Mouse (Mus musculus) Patski (cell line): ENCODE results near the gene Sema3b. TPM values are rescaled to one million over a fixed set of nuclear protein-coding genes. Genes with fewer than 3 reads are reported as not detected.
A peak's percentile ranks its signal among the peaks of the same experiment; 100 is the strongest.

ENCODE experiments used
- ATAC-seq: fragments of 100-300 bp; one replicate; pipeline ENCODE4 v1.8.0; 2021
- CTCF ChIA-PET: fragments of 350-600 bp; sonication (Branson Sonifier 250); formaldehyde crosslinking; loops from one replicate; lab custom pipeline; 2022; ENCODE audit warnings: inconsistent platforms; lab: Charles Lee
- POLR2A ChIA-PET: fragments of 350-600 bp; sonication (Branson Sonifier 250); formaldehyde crosslinking; loops from one replicate; lab custom pipeline; 2022; ENCODE audit warnings: antibody characterized with exemption, inconsistent platforms; lab: Charles Lee
- DNase-seq: peaks from one replicate; pipeline ENCODE4 v3.0.0-alpha.2; 2011; ENCODE audit warnings: low read depth, low spot score
- H3K27me3 ChIP-seq: fragments of 371-371 bp; one replicate; pipeline ENCODE4 v1.5.1; 2021
- CTCF ChIP-seq: fragments of 100-300 bp; IDR thresholded peaks from one replicate; pipeline ENCODE4 v1.5.1; 2021
- in situ Hi-C: fragments of 300-500 bp; cut with MboI; formaldehyde crosslinking; loops from 3 replicates; pipeline ENCODE4 v1.11.1; 2018; ENCODE audit warnings: low pct_unique_long_range_greater_than_20kb, mixed read lengths
- polyA plus RNA-seq: library from polyadenylated mRNA; unstranded; gene quantifications from one replicate; pipeline ENCODE4 v1.2.3, GENCODE M21; 2021

Sema3b gene
- polyA plus RNA-seq, 1 experiment from 2014 or later = 39.1 TPM

DNA sequence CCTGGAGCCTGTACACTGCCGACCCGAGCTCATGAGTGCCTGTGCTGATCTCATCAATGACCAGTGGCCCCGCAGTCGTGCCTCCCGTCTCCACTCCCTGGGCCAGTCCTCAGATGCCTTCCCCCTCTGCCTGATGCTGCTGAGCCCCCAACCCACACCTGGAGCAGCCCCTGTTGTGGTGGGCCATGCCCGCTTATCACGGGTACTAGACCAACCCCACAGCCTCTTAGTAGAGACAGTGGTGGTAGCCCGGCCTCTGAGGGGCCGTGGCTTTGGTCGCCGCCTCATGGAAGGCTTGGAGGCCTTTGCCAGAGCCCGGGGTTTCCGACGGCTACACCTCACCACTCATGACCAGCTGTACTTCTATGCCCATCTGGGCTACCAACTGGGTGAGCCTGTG is 25.9 kb downstream of the Sema3b start:
- no peak for ATAC-seq
- POLR2A ChIA-PET = no interaction called here
- in situ Hi-C loops = no loop called here
- TF ChIP-seq CTCF = no peak
- CTCF ChIA-PET = no interaction called here
- DNase-seq = no peak
- H3K27me3 ChIP-seq = no peaks in the 10 kb centered on the region

- no peak for TF ChIP-seq CTCF
- POLR2A ChIA-PET = interaction anchor here (1.1 to 3.2 kb wide), 2 partner anchors 17 to 20 kb away, joined by 3 to 9 read pairs; partner anchors contain the start of gene Tusc2
- ATAC-seq (no peak), DNase-seq (no peak)
- CTCF ChIA-PET = no interaction called here
- H3K27me3 ChIP-seq = no peaks in the 10 kb centered on the region
- in situ Hi-C loops = no loop called here
Observed at GRCm38 (mm10) chr9:107582509-107583062, 26.4 kb downstream of the Sema3b start.

DNA sequence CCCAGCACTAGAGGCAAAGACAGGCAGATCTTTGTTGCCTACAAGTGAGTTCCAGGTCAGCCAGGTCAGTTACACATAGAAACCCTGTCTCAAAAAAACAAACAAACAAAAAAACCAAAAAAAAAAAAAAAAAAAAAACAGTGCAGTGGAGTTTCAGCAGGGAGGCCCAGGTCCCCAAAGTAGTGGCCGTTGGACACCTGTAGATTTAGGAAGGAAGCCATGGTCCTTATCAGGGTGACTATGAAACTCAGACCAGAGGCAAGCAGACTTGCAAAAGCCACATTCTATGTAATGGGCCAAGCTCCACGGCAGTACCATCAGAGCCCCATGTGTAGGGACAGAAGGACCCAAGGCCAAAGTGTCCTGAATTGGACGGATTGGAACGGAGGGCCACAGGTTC is 27.4 kb downstream of the Sema3b start:
- no peaks in the 10 kb centered on the region for H3K27me3 ChIP-seq
- ATAC-seq = no peak
- no peak for DNase-seq
- POLR2A ChIA-PET = interaction anchor here (0.5 to 3.2 kb wide), 3 partner anchors 12 to 27 kb away, joined by 3 to 9 read pairs (median 8); partner anchors contain the start of gene Tusc2
- in situ Hi-C loops = no loop called here
- no peak for TF ChIP-seq CTCF
- CTCF ChIA-PET = interaction anchor here (1.0 kb wide), 1 partner anchor 44 kb away, joined by 3 read pairs; no protein-coding TSS in a partner anchor

GRCm38 (mm10) chr9:107580501-107581317 is 28.3 kb downstream of the Sema3b start, which contains the start of gene Hyal3:
Gene Hyal3, plus strand, starts transcription at chr9:107580818.
- peak; percentile 69 for ATAC-seq
- no peak for TF ChIP-seq CTCF
- POLR2A ChIA-PET = interaction anchor here (0.5 to 3.2 kb wide), 4 partner anchors 11 to 28 kb away, joined by 3 to 9 read pairs (median 6); partner anchors contain the start of gene Tusc2
- no peak for DNase-seq
- CTCF ChIA-PET = interaction anchor here (1.0 to 2.9 kb wide), 6 partner anchors 11 to 64 kb away, joined by 3 to 19 read pairs (median 7); partner anchors contain the start of gene Hyal2
- H3K27me3 ChIP-seq = no peaks in the 10 kb centered on the region
- in situ Hi-C loops = no loop called here

DNA sequence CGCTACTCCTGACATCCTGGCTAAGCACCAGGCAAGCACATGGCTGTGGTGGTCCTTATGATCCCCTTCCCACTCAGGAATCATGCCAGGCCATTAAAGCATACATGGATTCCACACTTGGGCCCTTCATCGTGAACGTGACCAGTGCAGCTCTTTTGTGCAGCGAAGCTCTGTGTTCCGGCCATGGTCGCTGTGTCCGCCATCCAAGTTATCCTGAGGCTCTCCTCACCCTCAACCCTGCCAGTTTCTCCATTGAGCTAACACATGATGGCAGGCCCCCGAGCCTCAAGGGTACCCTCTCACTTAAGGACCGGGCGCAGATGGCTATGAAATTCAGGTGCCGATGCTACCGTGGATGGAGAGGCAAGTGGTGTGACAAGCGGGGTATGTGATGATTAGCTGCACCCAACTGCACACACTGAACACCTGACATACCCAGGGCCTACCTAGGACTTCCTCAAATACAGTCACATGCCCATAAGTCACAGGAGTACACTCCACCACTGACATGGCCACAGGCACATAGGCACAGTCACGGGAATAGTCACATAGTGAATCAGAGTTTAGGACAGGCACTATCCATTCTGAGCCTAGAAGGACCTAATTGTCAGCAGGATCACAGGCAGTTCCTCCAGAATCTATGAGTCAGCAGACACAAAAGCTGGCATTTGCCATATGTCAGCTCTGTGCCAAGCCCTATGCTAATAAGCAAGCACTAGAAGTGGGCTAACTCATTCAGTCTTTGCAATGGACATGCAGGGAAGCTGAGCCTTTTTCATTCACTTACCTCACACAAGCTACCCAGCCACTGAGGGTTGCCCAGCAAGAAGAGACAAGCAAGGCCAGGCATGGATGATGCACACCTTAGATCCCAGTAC is 29.8 kb downstream of the Sema3b start:
- H3K27me3 ChIP-seq = no peaks in the 10 kb centered on the region
- DNase-seq (no peak), ATAC-seq (peak; percentile 40)
- POLR2A ChIA-PET = interaction anchor here (0.5 to 3.2 kb wide), 4 partner anchors 8 to 295 kb away, joined by 3 to 9 read pairs (median 4); partner anchors contain the start of genes Ifrd2 and Tusc2
- in situ Hi-C loops = no loop called here
- CTCF ChIA-PET = interaction anchor here (1.2 to 2.9 kb wide), 5 partner anchors 9 to 65 kb away, joined by 3 to 19 read pairs (median 9); partner anchors contain the start of gene Hyal2
- TF ChIP-seq CTCF = no peak

GRCm38 (mm10) chr9:107578587-107578986 is 30.4 kb downstream of the Sema3b start, which contains the start of gene Naa80:
Gene Naa80, plus strand, starts transcription at chr9:107578887.
- in situ Hi-C loops = no loop called here
- H3K27me3 ChIP-seq = no peaks in the 10 kb centered on the region
- DNase-seq (no peak), ATAC-seq (no peak)
- POLR2A ChIA-PET = interaction anchor here (1.2 kb wide), 1 partner anchor 9 kb away, joined by 4 read pairs; the partner anchor contains the start of gene Ifrd2
- TF ChIP-seq CTCF = no peak
- CTCF ChIA-PET = interaction anchor here (2.8 to 2.9 kb wide), 2 partner anchors 9 to 13 kb away, joined by 9 to 19 read pairs; partner anchors contain the start of gene Hyal2

GRCm38 (mm10) chr9:107577871-107578270 is 31.2 kb downstream of the Sema3b start:
- CTCF ChIA-PET = interaction anchor here (2.8 kb wide), 1 partner anchor 12 kb away, joined by 9 read pairs; no protein-coding TSS in a partner anchor
- no peak for TF ChIP-seq CTCF
- H3K27me3 ChIP-seq = no peaks in the 10 kb centered on the region
- DNase-seq = no peak
- in situ Hi-C loops = no loop called here
- no peak for ATAC-seq
- POLR2A ChIA-PET = no interaction called here

DNA sequence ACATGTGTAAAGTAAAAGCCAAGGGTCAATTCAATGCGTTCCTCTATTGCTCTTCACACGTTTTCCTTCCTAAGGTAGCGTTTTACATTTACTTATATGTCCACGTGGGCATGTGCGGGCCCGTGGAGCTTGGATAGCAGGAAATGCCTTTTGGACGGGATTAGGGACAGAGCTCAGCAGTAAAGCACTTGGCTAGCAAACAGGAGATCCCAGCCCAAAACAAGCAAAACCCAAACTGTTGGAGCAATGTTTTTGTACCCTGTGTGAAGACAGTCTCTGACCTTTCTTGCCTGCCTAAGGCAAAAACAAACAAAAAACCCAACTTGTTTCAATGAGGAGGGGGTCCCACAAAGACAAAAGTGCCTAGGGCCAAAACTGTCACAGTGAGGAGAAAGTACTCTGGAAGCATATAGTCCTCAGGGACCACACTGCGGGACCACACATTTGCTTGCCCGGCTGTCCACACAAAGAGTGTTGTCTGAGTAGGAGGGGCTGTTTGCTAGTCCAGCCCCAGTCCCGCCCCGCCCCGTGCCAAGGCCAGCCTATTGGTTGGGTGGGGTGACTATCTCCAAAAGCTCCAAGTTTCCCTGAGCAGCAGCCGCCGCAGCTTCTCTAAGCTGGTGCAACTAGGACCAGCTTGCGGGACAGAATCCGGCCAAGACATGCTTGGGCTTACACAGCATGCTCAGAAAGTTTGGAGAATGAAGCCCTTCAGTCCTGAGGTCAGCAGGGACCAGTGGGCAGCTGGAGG is 32.5 kb downstream of the Sema3b start, which contains the start of gene Hyal1:
Hyal1 (plus strand) TSS at position 571 of the 751 bp plus-strand sequence.
- DNase-seq = no peak

More for the DNA sequence above, 32.5 kb downstream of the Sema3b start, which contains the start of gene Hyal1:
- TF ChIP-seq CTCF = no peak
- no peak for ATAC-seq
- H3K27me3 ChIP-seq = no peaks in the 10 kb centered on the region
- in situ Hi-C loops = no loop called here
- CTCF ChIA-PET = interaction anchor here (1.2 kb wide), 1 partner anchor 11 kb away, joined by 4 read pairs; no protein-coding TSS in a partner anchor
- POLR2A ChIA-PET = no interaction called here
